Mouse (Mus musculus) retina, adult 2 months (tissue): ENCODE measurements at regions not wholly inside any gene's neighbourhood (a gene's known extent, or its start where the extent isn't known, plus 50 kb on each side); places are given as distances from the start of the nearest gene placed in this dataset.
"Not testable (repeated sequence)": the region's sequence is repeated elsewhere in the genome, so short reads cannot be mapped to it uniquely, and the experiment has no call there.

Source experiments
- DNase-seq: peaks from one replicate; pipeline ENCODE4 v3.0.0-alpha.2; 2012; ENCODE audit warnings: low read depth, low spot score

DNA sequence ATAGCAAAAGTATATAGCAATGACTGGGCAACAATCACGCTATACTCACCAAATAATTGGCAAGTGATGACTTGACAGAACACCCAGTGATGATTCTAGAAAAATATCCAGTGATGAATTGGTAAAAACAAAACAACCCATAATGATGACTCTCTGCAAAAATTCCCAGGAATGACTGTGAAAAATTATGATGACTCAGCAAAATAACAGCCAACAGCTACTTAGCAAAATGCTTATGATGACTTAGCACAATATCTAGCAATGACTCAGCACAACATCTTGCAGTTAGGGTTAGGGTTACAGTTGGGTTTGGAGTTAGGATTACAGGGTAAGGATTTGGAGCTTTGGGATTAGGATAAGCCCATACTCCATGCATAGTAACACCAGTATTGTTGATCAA, 232.4 kb upstream of the 1700012A03Rik start:
- no peak for DNase-seq

DNA sequence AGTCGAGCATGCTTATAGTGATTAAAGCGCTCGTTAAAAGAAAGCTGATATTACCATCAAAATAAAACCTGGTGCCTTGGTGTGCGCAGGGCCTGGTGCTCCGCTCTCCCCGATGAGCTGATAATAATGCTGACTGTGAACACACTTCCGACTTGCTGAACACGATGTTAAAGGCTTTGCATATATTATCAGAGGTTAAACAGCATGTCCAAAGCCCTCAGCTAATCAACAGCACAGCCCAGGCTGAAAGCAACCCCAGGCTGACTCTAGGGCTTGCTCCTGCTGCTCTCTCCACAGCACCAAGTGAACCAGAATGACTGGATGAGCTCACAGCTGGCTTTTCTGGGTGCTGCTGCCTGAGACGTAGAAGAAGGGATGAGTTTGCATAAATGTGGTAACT, 238.2 kb upstream of the 1700012A03Rik start:
- DNase-seq = no peak

DNA sequence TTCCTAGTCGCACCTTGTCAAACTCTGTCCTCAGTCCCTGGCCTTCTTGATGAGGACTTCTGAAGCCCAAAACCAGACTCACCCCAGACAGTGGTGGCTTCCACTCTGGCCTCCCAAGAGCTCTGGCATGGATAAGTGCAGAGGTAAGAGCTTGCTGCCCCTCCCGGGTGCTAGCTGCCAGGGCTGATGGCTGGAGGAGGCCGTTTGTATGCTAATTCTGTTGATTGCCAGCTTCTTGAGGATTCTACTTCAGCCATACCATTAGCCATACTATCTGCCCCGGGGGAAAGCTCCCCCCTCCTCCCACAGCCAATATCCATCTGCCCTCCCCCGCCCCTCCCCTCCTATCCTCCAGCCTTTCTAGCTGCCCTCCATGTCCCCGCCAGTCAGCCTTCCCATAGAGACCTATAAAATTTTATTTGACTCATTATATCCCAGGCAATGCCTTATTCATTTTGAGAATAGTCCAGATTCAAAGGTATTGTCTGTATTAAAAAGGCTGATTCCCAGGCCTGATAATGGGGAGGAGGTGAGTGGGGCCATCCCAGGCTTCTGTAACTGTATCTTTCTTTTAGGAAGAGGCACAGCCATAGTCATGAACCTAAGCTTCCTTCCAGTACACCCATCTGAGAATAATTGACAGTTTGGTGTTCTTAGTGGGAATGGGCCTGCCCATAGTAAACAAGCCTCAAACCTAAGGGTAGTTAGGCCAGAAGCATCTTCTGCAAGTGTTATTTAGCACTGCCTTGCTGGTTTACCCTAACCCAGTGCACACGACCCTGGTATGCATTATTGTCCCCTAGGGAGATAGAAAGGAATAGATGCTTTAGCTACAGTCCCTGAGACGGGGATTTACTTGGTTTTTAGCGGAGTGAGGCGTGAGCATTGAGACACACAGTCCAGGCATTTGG, 239.2 kb upstream of the 1700012A03Rik start:
- no peak for DNase-seq

DNA sequence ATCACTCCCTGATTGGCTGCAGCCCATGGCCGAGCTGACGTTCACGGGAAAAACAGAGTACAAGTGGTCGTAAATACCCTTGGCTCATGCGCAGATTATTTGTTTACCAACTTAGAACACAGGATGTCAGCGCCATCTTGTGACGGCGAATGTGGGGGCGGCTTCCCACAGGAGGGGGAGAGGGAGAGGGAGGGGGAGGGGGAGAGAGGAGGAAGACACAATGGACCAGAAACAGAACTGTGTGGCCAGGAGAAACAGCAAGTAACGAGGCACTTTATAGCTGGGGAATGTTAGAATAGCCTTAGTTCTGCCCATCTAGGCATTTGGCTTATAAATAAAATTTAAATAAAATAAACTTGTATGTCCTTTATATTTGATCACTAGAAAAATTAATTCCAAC, 240.7 kb upstream of the Podxl start:
- DNase-seq = not testable (repeated sequence)

DNA sequence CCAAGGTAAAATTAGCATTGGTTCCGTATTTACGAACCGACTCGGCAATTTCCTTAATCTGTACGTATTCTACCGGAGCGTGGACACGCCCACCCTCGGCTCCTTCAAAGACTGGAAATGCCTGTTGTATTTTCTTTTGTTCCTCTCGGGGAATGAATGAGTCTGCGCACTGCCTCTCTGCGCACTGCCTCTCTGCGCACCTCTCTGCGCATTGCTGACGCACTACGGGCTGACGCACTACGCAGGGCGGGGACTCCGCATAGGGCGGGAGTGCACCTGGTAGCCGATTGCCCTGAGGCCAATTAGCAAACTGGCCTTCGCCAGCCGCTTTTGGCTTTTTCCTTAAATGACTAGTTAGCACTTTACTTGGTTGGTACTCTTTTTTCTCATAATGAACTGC, 239.4 kb upstream of the Podxl start:
- not testable (repeated sequence) for DNase-seq

DNA sequence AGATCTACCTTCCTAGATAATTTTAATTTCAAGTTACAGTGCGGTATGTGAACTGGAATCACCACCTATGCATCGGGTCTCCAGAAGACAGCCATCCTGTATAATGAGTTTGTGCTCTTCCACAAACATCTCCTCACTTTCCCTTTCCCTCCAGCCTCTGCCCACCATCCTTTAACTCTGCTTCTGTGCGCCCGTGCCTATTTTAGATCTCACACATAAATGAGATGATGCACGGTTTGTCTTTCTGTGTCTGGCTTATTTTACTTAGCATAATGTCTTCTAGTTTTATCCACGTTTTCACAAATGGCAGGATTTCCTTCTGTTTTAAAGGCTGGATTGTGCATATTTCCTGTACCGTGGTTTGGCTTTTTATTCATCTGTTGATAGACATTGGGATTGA, 227.8 kb upstream of the Podxl start:
- DNase-seq = no peak

DNA sequence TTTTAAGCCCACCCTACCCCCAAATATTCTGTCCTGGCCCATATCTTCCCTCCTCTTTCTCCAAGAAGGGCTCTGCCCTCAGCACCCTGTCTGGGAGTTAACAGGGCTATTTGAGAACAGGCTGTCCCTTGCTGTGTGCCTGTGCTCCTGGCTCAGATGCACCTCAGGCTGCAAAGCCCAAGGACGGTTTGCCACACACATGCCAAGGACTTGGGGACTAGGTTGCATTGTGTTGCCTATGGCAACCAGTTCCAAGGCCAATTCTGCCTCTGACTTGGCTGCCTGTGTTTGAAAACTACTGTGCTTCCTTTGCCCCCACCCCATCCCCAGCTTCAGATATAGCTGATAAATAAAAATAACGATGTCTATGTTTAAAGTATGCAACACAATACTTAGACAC, 227.1 kb upstream of the Podxl start:
- no peak for DNase-seq

DNA sequence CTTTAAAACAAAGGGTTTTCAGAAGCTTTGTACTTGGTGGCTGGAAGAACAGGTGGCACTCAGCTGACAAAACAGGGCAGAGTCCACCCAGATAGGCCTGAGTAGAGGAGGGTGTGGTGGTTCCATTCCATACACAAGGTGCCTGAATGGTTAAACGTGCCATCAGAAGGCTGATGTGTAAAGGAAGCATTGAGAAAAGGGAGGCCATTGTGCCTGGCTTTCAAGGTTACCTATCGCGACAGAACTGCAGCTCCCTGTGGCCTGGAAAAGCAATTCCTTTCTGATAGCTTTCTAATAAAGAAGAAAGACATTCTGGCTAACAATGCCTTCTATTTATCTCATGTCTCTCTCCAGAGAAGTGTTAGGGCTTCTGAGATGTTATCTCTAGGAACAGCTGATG, 213.1 kb upstream of the Podxl start:
- DNase-seq = no peak

DNA sequence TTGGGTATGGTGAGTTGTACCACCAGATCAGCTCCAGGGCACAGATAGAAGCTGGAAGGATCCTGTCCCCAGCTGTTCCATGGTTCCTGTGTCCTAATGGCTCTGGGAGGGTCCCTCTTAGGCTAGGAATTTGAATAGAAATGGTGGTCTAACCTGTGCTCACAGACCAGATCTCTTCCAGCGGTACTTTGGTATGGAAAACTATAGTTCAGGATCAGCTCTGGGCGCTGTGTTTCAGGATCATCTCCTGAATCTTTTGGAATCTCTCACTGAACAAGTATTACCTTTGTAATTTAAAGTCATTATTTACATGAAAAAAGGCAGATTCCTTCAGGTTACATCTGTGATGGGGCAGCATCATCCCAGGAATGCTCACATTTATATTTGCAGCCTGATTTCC, 208.1 kb upstream of the Podxl start:
- no peak for DNase-seq

DNA sequence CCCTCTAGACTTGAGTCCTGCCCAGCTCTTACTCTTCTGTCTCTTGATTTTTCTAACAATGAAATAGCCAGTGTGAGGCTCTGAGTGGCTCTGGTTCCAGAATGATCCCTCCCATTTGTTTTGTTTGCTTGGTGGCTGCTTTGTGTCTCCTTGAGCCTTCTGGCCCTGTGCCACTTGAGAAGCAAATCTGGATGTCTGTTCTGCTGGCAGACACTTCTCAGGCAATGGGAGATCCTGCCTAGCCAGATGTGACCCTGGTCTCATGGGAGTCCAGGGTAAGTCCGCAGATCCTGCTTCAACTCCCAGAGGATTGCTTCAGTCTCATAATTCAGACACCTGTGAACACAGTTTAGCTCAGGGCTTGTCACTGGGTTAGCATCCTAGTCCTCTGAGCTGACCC, 181.8 kb upstream of the Podxl start:
- DNase-seq = no peak

DNA sequence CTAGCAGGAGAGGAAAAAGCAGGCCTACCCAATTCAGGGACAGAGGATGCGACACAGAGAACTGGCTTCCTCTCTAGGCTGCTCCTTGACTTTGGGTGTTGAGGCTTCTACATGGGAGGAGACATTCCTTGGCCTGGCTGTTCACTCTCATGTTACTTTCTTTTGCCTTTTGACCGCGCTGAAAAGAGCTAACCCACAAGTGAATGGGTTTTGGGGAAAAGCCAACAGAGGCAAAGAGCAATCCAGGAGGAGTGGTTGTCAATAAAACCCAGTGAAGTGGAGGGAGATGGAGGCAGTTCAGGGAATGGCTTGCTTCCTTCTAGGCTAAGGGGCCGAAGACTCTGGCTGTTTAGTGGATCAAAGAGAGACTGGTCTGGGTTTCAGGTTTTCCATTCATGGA, 167.6 kb upstream of the Podxl start:
- no peak for DNase-seq

DNA sequence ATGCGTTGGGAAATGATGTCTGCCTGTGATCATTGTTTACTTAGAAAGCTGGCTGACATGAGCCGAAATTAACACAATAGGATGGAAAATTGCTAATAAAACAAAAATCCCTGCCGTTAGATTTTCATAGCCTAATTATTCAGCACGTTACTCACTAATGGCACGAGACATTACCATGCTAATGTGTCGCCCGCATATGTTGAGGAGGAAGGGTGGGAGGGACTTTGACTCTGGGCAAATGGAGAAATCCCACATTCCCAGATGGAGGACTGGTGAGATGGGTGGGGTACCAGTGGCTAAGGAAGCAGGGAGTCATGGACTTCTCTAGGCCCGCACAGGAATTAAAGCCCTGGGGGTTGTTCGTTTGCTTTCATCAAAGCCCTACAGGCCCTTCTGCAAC, 155.8 kb upstream of the Podxl start:
- DNase-seq = no peak

DNA sequence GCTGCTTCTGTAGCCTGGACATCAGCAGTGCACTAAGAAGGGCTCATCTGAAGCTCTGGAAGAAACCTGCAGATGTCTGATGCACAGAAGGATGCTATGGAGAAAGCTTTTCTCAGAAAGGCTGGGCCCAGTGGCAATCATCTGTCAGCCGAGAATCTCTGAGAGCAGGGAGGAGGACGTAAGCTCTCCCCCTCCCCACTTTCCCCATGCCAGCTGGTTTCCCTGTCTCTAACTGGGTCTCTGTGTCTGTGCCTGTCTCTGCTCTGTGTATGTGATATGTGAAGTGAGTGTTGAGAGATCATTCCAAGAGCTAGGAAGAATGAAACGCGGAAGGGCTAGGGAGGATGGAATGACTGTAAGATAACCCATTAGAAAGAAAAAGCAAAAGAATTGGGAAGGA, 155.1 kb upstream of the Podxl start:
- no peak for DNase-seq

DNA sequence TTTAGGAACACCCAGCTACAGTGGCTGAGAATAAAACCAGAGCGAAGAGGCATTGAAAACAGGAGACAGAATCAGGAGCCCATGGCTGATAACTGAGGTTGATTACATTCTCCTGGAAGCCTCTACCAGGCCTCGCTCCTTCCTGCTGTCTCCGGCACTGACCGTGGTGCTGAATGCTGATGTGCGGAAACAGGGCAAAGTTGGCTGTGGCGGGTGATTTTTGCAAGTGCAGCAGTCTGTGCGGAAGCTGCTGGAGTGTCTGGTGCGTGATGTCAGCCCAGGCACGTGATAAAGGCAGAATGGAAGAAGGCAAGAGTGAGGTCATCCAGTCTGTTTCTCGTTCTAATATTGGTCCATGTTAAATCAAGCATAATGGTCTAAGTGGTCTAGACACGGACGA, 153.8 kb upstream of the Podxl start:
- DNase-seq = no peak

DNA sequence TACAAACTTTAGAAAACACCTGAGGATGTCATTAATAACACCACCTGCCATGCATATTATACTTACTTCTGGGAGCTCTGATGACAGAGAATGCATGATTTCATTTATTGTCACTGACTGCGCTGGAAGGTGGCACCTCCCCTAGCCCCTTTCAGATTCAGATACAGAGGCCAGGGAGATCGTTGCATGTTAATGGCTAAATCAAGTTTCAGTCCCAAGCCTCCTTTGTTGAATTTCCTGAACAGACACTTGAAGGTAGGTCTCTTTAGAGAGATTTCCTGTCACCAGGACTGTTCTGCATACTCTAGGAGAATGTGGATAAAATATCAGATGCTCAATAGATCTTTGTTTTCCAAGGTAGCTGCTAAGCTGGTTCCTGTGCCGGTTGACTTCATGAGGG, 143.5 kb upstream of the Podxl start:
- DNase-seq = no peak

DNA sequence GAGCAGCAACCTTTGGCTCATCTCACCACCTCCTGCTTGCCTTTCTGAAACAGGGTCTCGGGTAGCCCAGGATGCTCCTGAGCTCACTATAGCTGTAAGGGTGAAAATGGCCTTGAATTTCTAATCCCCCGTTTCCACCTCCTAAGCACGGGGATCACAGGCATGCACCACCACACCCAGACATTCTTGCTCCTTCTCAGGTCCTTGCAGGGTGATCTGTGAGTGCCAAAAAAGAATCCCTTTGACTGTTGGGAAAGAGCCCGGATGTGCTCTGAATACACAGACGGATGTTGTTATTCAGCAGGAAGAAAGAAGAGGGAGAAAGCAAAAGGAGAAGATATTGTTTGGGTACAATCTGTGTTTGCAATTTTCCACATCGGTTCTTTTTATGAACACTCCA, 140.4 kb upstream of the Podxl start:
- no peak for DNase-seq

DNA sequence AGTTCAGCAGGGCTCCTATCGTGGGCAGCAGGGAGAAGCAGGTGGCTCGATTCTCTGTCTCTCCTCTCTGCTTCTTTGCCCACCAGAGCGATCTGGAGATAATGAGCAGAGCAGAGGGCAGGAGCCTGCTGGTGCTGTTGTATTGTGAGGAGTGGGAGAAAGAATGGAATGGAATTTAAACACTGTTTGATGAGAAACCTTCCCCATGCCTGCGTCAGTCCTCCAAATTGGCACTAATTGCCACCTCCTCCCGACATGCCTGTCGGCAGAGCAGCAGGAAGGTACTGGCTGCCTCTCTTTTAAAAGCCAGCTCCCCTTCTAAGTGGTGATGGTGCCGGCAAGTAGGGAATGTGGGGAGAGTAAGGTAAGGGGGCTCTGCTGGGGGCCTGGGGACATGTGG, 139.2 kb upstream of the Podxl start:
- no peak for DNase-seq

DNA sequence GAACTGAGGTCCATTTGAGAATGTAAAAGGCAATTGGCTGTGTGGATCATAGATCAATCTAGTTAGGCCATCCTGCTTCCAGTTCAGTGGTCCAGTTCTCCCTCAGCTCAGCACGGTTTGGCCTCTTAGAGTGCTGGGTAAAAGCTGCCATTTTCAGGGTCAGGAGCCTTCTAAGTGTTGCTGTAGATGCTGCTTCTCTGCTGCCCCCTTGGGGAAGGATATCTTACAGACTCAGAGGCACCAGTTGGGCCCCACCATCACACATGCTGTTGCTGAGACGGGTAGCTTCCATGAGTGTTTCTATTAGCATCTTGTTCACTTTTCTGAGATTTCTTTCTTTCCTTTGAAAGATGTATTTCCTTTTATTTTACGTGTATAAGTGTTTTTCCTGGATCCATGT, 132.1 kb upstream of the Podxl start:
- DNase-seq = no peak

DNA sequence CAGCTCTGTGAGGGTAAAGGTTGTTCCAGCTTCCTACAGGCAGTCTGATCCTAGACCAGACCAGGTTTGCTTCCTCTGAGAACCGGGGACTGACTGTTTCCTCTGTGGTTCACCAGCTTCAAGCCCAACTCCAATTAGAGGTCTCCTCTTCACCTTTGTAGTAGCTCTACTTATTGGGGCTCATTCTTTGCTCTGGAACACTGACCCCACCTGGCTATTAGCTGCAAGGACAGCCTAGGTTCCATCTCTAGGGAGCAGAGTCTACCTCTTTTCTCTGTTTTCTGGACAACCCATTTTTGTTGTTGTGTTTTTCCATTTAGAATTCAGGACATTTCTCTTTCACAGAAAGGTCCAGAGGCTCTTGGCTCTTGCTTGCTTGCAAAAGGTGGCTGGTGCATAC, 129.3 kb upstream of the Podxl start:
- no peak for DNase-seq

DNA sequence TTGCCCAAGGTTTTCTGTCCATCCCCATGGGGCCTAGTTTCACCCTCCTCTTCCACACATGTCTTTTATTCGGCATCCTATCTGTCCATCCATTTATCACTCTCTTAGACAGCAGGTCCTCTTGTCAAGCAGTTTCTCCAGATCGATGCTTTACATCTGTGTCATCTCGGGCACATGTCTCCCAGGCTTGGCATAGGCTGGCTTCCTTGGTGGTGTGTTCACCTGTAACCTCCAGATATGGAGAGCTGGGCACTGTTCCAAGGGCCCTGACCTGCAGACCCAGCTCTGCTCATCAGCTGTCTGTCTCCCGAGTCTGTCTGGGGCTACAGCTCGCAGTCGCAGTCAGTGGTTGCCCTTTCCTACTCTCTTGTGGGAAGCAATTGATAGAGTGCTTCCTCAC, 128.2 kb upstream of the Podxl start:
- no peak for DNase-seq

DNA sequence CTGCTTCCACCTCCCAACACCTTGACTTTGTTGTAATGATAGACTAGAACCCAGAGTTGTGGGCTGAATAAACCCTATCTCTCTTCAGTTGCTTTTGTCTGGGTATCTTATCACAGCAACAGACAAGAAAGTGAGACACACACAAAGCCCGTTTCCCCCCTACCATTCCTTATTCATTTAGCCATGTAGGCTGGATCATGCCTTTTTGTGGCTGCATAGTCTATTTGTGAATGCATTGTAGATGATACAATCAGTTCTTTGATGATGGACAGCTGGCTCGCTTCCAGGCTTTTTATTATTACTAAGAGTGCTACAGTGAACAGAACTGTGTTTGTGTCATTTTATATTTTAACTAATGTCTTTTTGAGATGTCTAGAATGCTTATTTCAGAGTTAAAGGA, 116.3 kb upstream of the Podxl start:
- DNase-seq = no peak

DNA sequence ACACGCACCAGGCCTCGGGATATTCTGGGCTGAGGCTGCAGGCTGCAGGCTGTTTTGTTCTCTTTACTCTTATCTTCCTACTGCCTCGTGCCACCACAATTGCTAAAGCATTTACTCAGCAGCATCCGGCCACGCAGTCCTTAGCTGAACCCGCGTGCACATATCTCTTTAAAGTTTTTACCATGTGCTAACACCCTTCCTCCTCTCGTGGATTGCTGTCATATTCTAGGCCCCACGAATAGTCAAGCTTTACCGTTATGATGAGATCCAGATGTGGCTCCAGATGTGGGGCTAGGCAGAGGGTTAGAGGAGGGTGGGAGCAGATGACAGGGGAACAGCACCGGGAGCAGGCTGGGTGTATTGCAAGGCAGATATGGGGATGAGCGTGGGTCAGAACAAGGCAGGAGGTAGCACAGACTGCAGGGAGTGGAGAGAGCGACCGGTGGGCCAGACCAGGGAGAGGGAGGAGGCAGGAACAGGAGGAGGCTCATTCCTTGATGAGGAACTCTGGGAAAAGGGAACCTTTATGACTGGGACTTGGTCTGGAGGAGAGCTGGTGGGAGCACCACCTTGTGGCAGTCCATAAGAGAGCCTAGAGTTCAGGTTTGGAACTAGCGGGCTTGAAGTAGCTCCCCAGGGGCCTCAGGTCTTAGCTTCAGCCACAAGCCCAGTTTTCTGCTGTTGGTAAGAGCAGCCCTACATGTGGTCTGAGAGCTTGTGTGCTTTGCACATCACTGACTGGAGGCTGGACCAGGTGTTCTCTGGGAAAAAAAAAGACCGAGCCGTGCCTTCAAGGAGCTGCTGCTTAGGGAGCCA, 102.1 kb upstream of the Podxl start:
- DNase-seq = no peak

DNA sequence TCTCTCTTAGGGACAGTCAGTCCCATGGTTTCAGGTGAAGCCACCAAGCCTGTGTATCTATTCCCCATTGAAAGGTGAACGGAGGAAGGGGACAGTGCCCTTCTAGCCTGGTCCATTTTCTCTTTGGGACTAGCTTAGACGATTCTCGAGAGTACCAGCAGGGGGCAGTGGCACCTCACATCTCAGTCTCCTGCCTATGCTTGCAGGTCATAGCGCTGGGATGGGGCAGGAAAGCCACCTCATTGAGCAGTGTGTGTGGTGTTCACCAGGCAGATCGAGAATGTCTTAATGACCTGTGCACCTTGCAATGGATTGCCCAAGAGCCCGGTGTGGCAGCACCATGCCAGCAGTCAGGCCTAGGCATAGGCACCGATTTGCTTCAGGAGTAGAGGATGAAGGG, 100.7 kb upstream of the Podxl start:
- DNase-seq = peak; percentile 42
